Mouse (Mus musculus): ENCODE results near the gene Bcl2l11. TPM values are rescaled to one million over a fixed set of nuclear protein-coding genes. Genes with fewer than 3 reads are reported as not detected.

Gene Bcl2l11
- polyA plus RNA-seq, 1 experiment from 2014 or later: 18.0 TPM

- no peak for ATAC-seq (ENCODE audit: low FRiP score)
- Histone ChIP-seq H3K9me3 (no peaks in the 10 kb centered on the region), H3K4me2 (no peak overlapping the region), H3K27me3 (peaks cover 18% of the 10 kb centered on the region), H3K4me1 (replicated peaks) (peaks cover 2% of the 10 kb centered on the region), H3K9ac (no peak overlapping the region), H3K4me3 (no peak overlapping the region), H3K36me3 (no peaks in the 10 kb centered on the region), H3K27ac (no peak overlapping the region)
- 83% methylated on average over 7 of the region's 7 CpGs for WGBS
Measured at GRCm38 (mm10) chr2:128117605-128118004, 8.2 kb upstream of the Bcl2l11 start.

GRCm38 (mm10) chr2:128118971-128119370 is 6.9 kb upstream of the Bcl2l11 start:
- no peak overlapping the region for H3K4me2 ChIP-seq
- H3K4me1 ChIP-seq (replicated peaks): peaks cover 15% of the 10 kb centered on the region
- H3K9ac ChIP-seq: no peak overlapping the region
- no peak overlapping the region for H3K27ac ChIP-seq
- no peak for ATAC-seq (ENCODE audit: low FRiP score)
- peaks cover 31% of the 10 kb centered on the region for H3K27me3 ChIP-seq
- no peak overlapping the region for H3K4me3 ChIP-seq
- 89% methylated on average over 9 of the region's 9 CpGs for WGBS
- H3K36me3 ChIP-seq: no peaks in the 10 kb centered on the region
- H3K9me3 ChIP-seq: no peaks in the 10 kb centered on the region

DNA sequence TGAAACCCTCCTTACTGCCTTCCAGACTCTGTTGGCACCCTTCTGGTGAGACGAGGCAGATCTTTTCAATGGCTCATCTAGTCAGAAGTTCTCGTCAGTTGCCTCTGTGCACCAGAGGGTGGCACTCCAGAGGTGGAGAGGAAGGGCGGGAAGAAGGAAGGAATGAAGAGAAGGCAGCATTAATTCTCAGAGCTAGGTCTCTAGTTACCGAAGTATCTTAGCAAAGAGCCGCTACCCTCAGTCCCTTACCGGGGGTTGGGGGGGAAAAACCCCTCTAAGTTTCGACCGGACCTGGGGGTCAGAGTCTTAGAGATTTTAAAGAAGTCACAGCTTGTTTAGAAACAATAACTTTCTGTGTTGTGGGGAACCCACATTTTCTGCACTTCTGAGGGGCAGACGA is 3.3 kb upstream of the Bcl2l11 start:
- Histone ChIP-seq H3K4me1 (replicated peaks) (peaks cover 35% of the 10 kb centered on the region), H3K27me3 (peaks cover 46% of the 10 kb centered on the region), H3K27ac (no peak overlapping the region), H3K4me2 (peak overlapping the region; percentile 98), H3K4me3 (peak overlapping the region; percentile 68), H3K9me3 (no peaks in the 10 kb centered on the region), H3K9ac (no peak overlapping the region), H3K36me3 (no peaks in the 10 kb centered on the region)
- ATAC-seq (ENCODE audit: low FRiP score): no peak
- 4% methylated on average over 9 of the region's 9 CpGs for WGBS

DNA sequence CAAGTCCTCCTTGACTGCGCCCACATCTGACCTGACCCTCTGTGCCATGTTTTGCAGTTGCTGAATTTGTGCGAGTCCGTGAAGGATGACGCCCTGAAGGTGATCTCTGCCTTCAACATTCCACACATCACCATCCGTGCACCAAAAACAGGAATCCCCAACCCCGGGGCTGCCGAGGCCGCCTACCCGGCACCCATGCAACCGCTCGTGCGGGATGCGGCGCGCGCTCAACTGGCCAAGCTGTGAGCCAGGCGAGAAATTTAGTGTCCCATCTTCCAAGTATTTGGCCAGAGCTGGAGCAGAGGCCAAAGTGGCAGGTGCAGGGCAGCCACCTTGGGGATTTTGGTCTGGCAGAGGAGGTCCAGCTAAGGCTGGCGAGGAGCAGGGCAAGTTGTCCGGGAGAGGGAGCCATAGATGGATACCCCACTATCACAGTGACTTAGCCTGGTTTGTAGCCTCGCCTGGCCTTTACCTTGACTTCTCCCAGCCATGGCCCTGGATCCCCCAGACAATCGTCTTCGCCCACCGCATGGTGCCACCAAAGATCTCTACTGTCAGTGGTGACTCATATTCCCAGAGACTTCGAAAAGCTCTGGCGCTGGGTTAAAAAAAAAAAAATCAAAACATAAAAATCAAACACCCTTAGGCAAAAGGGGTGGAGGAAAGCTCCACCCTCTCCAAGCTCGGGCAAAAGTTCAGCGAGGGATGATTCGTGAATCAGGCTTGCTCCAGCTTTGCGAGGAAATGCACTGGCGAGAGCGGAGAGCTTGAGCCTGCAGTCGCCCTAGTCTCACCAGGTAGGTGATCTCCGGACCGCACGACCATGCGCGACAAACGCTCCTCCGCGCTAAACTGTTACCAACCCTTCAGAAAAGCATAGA is 2.7 kb upstream of the Bcl2l11 start:
- H3K4me1 ChIP-seq (replicated peaks): peaks cover 38% of the 10 kb centered on the region
- H3K36me3 ChIP-seq: no peaks in the 10 kb centered on the region
- peak overlapping the region; percentile 21; the same call in 1 of the 2 replicates for H3K9ac ChIP-seq
- no peak overlapping the region for H3K27ac ChIP-seq
- no peaks in the 10 kb centered on the region for H3K9me3 ChIP-seq
- H3K27me3 ChIP-seq: peaks cover 46% of the 10 kb centered on the region
- WGBS: 2% methylated on average over 40 of the region's 40 CpGs
- ATAC-seq (ENCODE audit: low FRiP score): no peak
- H3K4me2 ChIP-seq: peak overlapping the region; percentile 98
- H3K4me3 ChIP-seq: peak overlapping the region; percentile 68

DNA sequence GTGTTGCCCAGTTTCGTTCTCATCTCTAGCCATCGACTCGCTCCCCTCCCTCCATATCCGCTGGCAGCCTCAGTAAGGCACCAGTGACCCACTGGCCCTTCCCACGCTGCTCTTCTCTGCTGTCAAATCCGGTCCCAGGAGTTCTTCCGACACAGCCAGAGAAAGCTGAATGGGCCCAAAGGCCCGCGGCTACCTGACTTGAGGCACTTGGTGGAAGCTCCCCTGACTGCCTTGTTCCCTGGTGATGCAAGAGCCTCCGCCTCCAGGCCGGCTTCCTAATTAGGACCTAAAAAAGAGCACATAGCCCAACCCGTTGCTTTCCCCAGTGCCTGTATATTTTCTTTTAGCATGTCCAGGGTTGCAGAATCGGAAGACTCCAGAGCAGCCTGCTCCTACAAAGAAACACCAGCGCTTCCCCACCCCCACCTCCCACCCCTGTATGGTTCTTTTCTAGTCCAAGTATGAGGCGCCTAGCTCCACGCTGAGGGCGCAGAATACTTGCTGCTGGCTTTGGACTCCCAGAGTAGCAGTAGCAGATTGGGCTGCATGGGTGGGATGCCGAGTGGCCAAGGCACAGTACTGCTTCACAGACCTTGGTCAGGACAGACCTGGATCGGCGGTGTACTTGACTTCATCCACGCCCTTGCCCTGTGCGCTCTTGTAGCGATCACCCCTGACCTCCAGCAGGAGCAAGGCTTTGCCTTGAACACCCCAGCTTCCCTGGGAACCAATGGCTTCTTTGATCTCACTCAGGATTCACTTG is 1.7 kb upstream of the Bcl2l11 start:
- 4% methylated on average over 23 of the region's 23 CpGs for WGBS
- Histone ChIP-seq H3K4me1 (replicated peaks) (peaks cover 47% of the 10 kb centered on the region), H3K9me3 (no peaks in the 10 kb centered on the region), H3K9ac (peak overlapping the region; percentile 83), H3K4me3 (peak overlapping the region; percentile 68), H3K27ac (no peak overlapping the region), H3K4me2 (peak overlapping the region; percentile 98), H3K36me3 (no peaks in the 10 kb centered on the region), H3K27me3 (peaks cover 46% of the 10 kb centered on the region)
- no peak for ATAC-seq (ENCODE audit: low FRiP score)

DNA sequence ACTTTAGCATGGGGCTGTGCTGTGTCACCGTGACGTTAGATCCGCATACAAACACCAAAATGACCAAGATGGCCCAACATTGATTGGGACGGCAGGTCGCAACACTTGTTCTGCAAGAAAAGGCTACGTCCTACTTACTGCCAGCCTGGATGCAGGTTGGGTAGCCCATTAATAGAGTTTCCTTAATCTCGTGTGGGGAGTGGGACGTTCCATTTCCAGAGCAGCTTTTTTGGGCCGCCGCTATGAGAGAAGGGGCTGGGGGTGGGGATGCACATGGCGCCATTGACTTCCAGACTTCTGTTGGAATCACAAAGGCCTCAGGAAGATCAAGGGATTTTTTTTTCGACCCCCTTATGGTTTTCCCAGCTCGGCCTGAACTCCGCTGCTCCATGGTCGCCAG is 1.1 kb upstream of the Bcl2l11 start:
- no peaks in the 10 kb centered on the region for H3K36me3 ChIP-seq
- H3K9me3 ChIP-seq: no peaks in the 10 kb centered on the region
- no peak overlapping the region for H3K27ac ChIP-seq
- H3K27me3 ChIP-seq: peaks cover 46% of the 10 kb centered on the region
- H3K9ac ChIP-seq: peak overlapping the region; percentile 83
- ATAC-seq (ENCODE audit: low FRiP score): no peak
- H3K4me3 ChIP-seq: peak overlapping the region; percentile 68
- 1% methylated on average over 15 of the region's 15 CpGs for WGBS
- H3K4me2 ChIP-seq: peak overlapping the region; percentile 98
- peaks cover 51% of the 10 kb centered on the region for H3K4me1 ChIP-seq (replicated peaks)

- Histone ChIP-seq H3K27me3 (peaks cover 36% of the 10 kb centered on the region), H3K27ac (peak overlapping the region; percentile 92), H3K4me2 (peak overlapping the region; percentile 98), H3K36me3 (peaks cover 3% of the 10 kb centered on the region; the same call in 1 of the 2 replicates), H3K4me3 (peak overlapping the region; percentile 68), H3K4me1 (replicated peaks) (peaks cover 60% of the 10 kb centered on the region), H3K9ac (peak overlapping the region; percentile 83), H3K9me3 (no peaks in the 10 kb centered on the region)
- WGBS: under 1% methylated on average over 35 of the region's 35 CpGs
- ATAC-seq (ENCODE audit: low FRiP score): no peak; the same call in 1 of the 2 replicates
Measured at GRCm38 (mm10) chr2:128126591-128127051, 783 bp downstream of the Bcl2l11 start.

DNA sequence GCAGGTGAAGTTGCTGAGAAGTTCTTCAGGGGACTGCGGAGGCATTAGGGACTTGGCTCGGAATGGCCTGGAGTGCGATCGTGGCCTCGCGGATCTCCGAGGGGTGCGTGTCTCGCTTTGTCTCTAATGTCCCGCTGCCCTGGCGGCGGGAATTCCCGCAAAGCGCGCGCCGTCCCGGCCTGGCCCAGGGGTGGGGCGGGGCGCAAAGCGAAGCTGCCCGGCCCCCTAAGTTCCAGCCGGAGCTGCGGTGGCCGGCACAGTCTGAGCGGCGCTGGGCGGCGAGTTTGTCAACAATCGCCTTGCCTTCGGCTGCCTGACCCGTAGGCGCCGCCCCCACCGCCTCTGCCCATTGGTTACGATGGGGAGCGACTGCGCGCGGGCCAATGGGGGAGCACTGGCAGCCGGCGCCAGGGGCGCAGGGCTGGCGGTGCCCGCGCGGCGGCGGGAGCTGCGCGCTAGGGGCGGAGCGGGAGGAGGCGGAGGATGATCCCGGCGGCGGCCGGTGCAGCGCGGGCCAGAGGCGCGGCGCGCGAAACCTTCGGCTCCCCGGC is 1.4 kb downstream of the Bcl2l11 start:
- Histone ChIP-seq H3K9me3 (no peaks in the 10 kb centered on the region), H3K4me3 (peak overlapping the region; percentile 68), H3K27ac (peak overlapping the region; percentile 92), H3K4me1 (replicated peaks) (peaks cover 60% of the 10 kb centered on the region), H3K36me3 (peaks cover 5% of the 10 kb centered on the region; the same call in 1 of the 2 replicates), H3K27me3 (peaks cover 31% of the 10 kb centered on the region), H3K4me2 (peak overlapping the region; percentile 98), H3K9ac (peak overlapping the region; percentile 83)
- peak; percentile 89 for ATAC-seq (ENCODE audit: low FRiP score)
- under 1% methylated on average over 67 of the region's 67 CpGs for WGBS

DNA sequence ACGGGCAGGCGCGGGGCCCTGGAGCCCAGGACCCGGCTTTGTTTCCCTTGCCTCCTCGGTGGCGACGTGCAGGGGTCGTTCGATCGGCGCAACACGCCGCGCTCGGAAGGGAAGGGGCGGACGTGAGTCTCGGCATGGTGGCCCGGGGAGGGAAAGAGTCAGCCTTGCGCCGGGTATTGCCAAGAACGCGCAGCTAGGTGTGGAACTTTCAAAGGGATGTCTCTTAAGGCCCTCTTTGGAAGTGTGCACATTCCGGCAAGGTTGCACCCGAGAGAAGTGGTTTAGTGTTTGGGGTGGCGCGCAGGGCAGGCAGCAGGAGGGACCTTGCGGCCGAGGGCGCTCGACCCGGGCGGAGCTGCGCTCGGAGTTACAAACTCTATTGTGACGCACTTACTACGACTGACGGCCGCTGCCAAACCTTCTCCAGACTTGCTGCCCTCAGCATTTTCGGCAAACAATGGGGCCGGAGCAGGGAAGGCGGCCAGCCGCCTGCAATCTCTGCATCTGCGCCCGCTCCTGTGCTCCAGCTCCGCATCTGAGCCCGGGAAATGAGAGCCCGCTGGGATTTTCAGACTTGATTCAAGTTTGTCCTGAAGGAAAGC is 2.0 kb downstream of the Bcl2l11 start:
- H3K4me1 ChIP-seq (replicated peaks): peaks cover 57% of the 10 kb centered on the region
- H3K4me2 ChIP-seq: peak overlapping the region; percentile 98
- ATAC-seq (ENCODE audit: low FRiP score): peak; percentile 25
- under 1% methylated on average over 47 of the region's 48 CpGs for WGBS
- H3K4me3 ChIP-seq: peak overlapping the region; percentile 68
- H3K9ac ChIP-seq: peak overlapping the region; percentile 83
- H3K27me3 ChIP-seq: peaks cover 26% of the 10 kb centered on the region
- no peaks in the 10 kb centered on the region for H3K9me3 ChIP-seq
- peaks cover 5% of the 10 kb centered on the region; the same call in 1 of the 2 replicates for H3K36me3 ChIP-seq
- H3K27ac ChIP-seq: peak overlapping the region; percentile 92

GRCm38 (mm10) chr2:128128532-128128931 is 2.7 kb downstream of the Bcl2l11 start:
- Histone ChIP-seq H3K4me3 (peak overlapping the region; percentile 68), H3K36me3 (peaks cover 5% of the 10 kb centered on the region; the same call in 1 of the 2 replicates), H3K4me1 (replicated peaks) (peaks cover 49% of the 10 kb centered on the region), H3K27me3 (peaks cover 19% of the 10 kb centered on the region), H3K4me2 (peak overlapping the region; percentile 98), H3K9me3 (no peaks in the 10 kb centered on the region), H3K9ac (peak overlapping the region; percentile 83), H3K27ac (peak overlapping the region; percentile 92; the same call in 1 of the 2 replicates)
- no peak for ATAC-seq (ENCODE audit: low FRiP score)
- WGBS: 25% methylated on average over 10 of the region's 10 CpGs

- WGBS: 90% methylated on average over 11 of the region's 11 CpGs
- H3K9ac ChIP-seq: no peak overlapping the region
- H3K9me3 ChIP-seq: no peaks in the 10 kb centered on the region
- H3K4me2 ChIP-seq: no peak overlapping the region
- no peak overlapping the region for H3K27ac ChIP-seq
- H3K4me1 ChIP-seq (replicated peaks): peaks cover 45% of the 10 kb centered on the region
- H3K4me3 ChIP-seq: no peak overlapping the region
- H3K36me3 ChIP-seq: peaks cover 5% of the 10 kb centered on the region; the same call in 1 of the 2 replicates
- no peak for ATAC-seq (ENCODE audit: low FRiP score)
- H3K27me3 ChIP-seq: no peaks in the 10 kb centered on the region
Measured at GRCm38 (mm10) chr2:128131503-128131902, 5.7 kb downstream of the Bcl2l11 start.

All from hindbrain, embryonic 13.5 days (tissue).